Mouse (Mus musculus) erythroblast, embryonic 14.5 days (primary cell): ENCODE measurements around the gene Krtap7-1.

Experiments used
- GATA1 ChIP-seq: IDR thresholded peaks from 2 replicates; pipeline ENCODE4 v1.6.1; 2012; ENCODE audit warnings: low read length, inconsistent platforms, mixed read lengths
- TAL1 ChIP-seq: IDR thresholded peaks from 3 replicates; pipeline ENCODE4 v1.6.1; 2012; ENCODE audit warnings: low read length, inconsistent platforms, mixed read lengths

GRCm38 (mm10) chr16:89461189-89461588 is 46.9 kb downstream of the Krtap7-1 start:
- TF ChIP-seq TAL1, result no peak
- no peak for TF ChIP-seq GATA1
